Comparison of ENCODE assay signal across 25 mouse cellular contexts in genomic region chr8:122457171-122457570, GRCm38 (mm10). TPM values are rescaled to one million over a fixed set of nuclear protein-coding genes. Genes with fewer than 3 reads are reported as not detected.
DNase-seq lines count a peak whose midpoint lies in the region; ATAC-seq and TF ChIP-seq lines count a peak whose summit lies in the region.
"Had no signal": no experiment of that assay in that cellular context is flagged by ENCODE, and none has a peak within 500 bp of the region (broad histone marks: within the 10 kb centered on the region; RNA-seq: fewer than 3 reads in every experiment).

No protein-coding gene starts in this region.

- peaks cover 60% of the 10 kb centered on the region for H3K27me3 ChIP-seq in heart, embryonic 10.5 days (ENCODE audit: insufficient read depth, poor library complexity, severe bottlenecking)
- peaks cover 36% of the 10 kb centered on the region for H3K27me3 ChIP-seq in midbrain, postnatal 0 days (ENCODE audit: insufficient read depth, low read length)
- peaks cover 63% of the 10 kb centered on the region for H3K27me3 ChIP-seq in midbrain, embryonic 13.5 days
- H3K27me3 ChIP-seq: Patski had no signal

- 60% methylated on average over 11 of the region's 11 CpGs for WGBS in heart, embryonic 10.5 days
- 73% methylated on average over 11 of the region's 11 CpGs for WGBS in midbrain, postnatal 0 days
- 76% methylated on average over 11 of the region's 11 CpGs for WGBS in midbrain, embryonic 13.5 days

- H3K36me3 ChIP-seq in heart, embryonic 10.5 days: peaks cover 11% of the 10 kb centered on the region; the same call in 1 of the 2 replicates
- H3K36me3 ChIP-seq in midbrain, postnatal 0 days (ENCODE audit: insufficient read depth, low read length): no peaks in the 10 kb centered on the region
- no peaks in the 10 kb centered on the region for H3K36me3 ChIP-seq in midbrain, embryonic 13.5 days
- H3K36me3 ChIP-seq: forebrain, embryonic 10.5 days; G1E; hindbrain, embryonic 10.5 days; hindbrain, embryonic 13.5 days had no signal

- no peak for TF ChIP-seq CTCF in midbrain, postnatal 0 days (IDR thresholded peaks at IDR 0.05)

- H3K4me2 ChIP-seq in midbrain, postnatal 0 days (ENCODE audit: low read depth, low read length, poor library complexity, severe bottlenecking): no peak overlapping the region
- no peak overlapping the region for H3K4me2 ChIP-seq in midbrain, embryonic 13.5 days (replicated peaks)
- H3K4me2 ChIP-seq: heart, embryonic 11.5 days; hindbrain, embryonic 13.5 days had no signal

- H3K9me3 ChIP-seq in heart, embryonic 10.5 days: no peaks in the 10 kb centered on the region
- no peaks in the 10 kb centered on the region for H3K9me3 ChIP-seq in midbrain, postnatal 0 days (ENCODE audit: low read length)
- no peaks in the 10 kb centered on the region for H3K9me3 ChIP-seq in midbrain, embryonic 13.5 days
- H3K9me3 ChIP-seq: forebrain, embryonic 10.5 days; G1E; hindbrain, embryonic 10.5 days; hindbrain, embryonic 13.5 days had no signal

- H3K27ac ChIP-seq in heart, embryonic 10.5 days: peak overlapping the region; percentile 45; the same call in 1 of the 2 replicates
- H3K27ac ChIP-seq in midbrain, postnatal 0 days (ENCODE audit: low read depth, low read length): no peak overlapping the region
- H3K27ac ChIP-seq in midbrain, embryonic 13.5 days: no peak overlapping the region
- H3K27ac ChIP-seq: forebrain, embryonic 10.5 days; hindbrain, embryonic 10.5 days; hindbrain, embryonic 13.5 days had no signal

- no peak for ATAC-seq in midbrain, postnatal 0 days (ENCODE audit: low FRiP score)
- no peak for ATAC-seq in midbrain, embryonic 13.5 days
- ATAC-seq in frontal cortex, adult (ENCODE audit: low TSS enrichment): no peak
- ATAC-seq: forebrain, embryonic 14.5 days; forebrain, postnatal 0 days; hindbrain, embryonic 16.5 days; Patski had no signal

- no peak overlapping the region for H3K4me3 ChIP-seq in heart, embryonic 10.5 days
- H3K4me3 ChIP-seq in midbrain, postnatal 0 days (ENCODE audit: low read depth, low read length): no peak overlapping the region
- H3K4me3 ChIP-seq in midbrain, embryonic 13.5 days (replicated peaks): no peak overlapping the region
- H3K4me3 ChIP-seq: forebrain, embryonic 10.5 days; hindbrain, embryonic 10.5 days; hindbrain, embryonic 13.5 days had no signal

- H3K9ac ChIP-seq in midbrain, postnatal 0 days (replicated peaks; ENCODE audit: low read length, poor library complexity, severe bottlenecking): 0 out of 2 replicates have a peak overlapping the region, but pooled peaks have one; percentile 13
- no peak overlapping the region for H3K9ac ChIP-seq in midbrain, embryonic 13.5 days (replicated peaks)
- H3K9ac ChIP-seq: forebrain, postnatal 0 days; hindbrain, embryonic 13.5 days had no signal

- peaks cover 65% of the 10 kb centered on the region for H3K4me1 ChIP-seq in heart, embryonic 10.5 days
- H3K4me1 ChIP-seq in midbrain, postnatal 0 days (ENCODE audit: insufficient read depth, low read length): peaks cover 6% of the 10 kb centered on the region; the same call in 1 of the 2 replicates
- H3K4me1 ChIP-seq in midbrain, embryonic 13.5 days (replicated peaks): peaks cover 13% of the 10 kb centered on the region

- no peak for DNase-seq in heart, embryonic 10.5 days (ENCODE audit: low spot score)
- no peak for DNase-seq in heart, adult 8-10 months (ENCODE audit: low spot score)
- DNase-seq in midbrain, postnatal 0 days (ENCODE audit: low spot score): no peak
- DNase-seq in 3134 (ENCODE audit: extremely low read depth, insufficient read length, low spot score): peak; percentile 59
- DNase-seq in urinary bladder, postnatal 36 days (ENCODE audit: low spot score in 2 of 2): peak; percentile 48 to 63
- DNase-seq: adrenal gland, postnatal 10 days; adrenal gland, postnatal 36 days; B cell, adult 2 months; cerebellum, adult 18-20 months; cerebellum, adult 9-10 months; cerebellum, postnatal 14 days; forebrain, postnatal 0 days; gastrocnemius, postnatal 25 days; heart, adult 18-20 months had no signal

RNA-seq across cellular contexts. Expression of gene Snai3, which starts 3.4 kb away (rescaled TPM):
- 2.3 and 6.6 TPM in 2 replicates for polyA plus RNA-seq in heart, embryonic 10.5 days (2016; fragmentation: Nextera tagmentation; extraction: Ambion mirVana)
- 10 to 100 TPM in 2 of 4 experiments, 1 to 10 TPM in 2; 2.7 to 14.4 (median 8.2) TPM for total RNA-seq in heart, adult 8-10 months (2022)
- total RNA-seq in midbrain, postnatal 0 days (2014; rRNA removed): not detected in 2 replicates
- polyA plus RNA-seq in midbrain, postnatal 0 days (2015; fragmentation: Nextera tagmentation; extraction: Ambion mirVana): not detected in 2 replicates
- not detected in 2 replicates for polyA plus RNA-seq in midbrain, embryonic 13.5 days (2015; fragmentation: Nextera tagmentation; extraction: Ambion mirVana)
- total RNA-seq: adrenal gland, adult 18-20 months; adrenal gland, postnatal 36 days; forebrain, postnatal 0 days; G1E had no signal
- polyA plus RNA-seq: forebrain, embryonic 14.5 days; forebrain, postnatal 0 days; G1E; hindbrain, embryonic 10.5 days; hindbrain, embryonic 13.5 days; hindbrain, embryonic 16.5 days had no signal

RNA-seq across cellular contexts. Expression of gene Mvd, which starts 13.9 kb away (rescaled TPM):
- 41.7 and 43.8 TPM in 2 replicates for polyA plus RNA-seq in heart, embryonic 10.5 days (2016; fragmentation: Nextera tagmentation; extraction: Ambion mirVana)
- 1 to 10 TPM; 3.9 to 5.6 (median 4.9) TPM for total RNA-seq in heart, adult 8-10 months (2022)
- 57.1 and 94.5 TPM in 2 replicates for total RNA-seq in midbrain, postnatal 0 days (2014; rRNA removed)
- 62.1 and 66.8 TPM in 2 replicates for polyA plus RNA-seq in midbrain, postnatal 0 days (2015; fragmentation: Nextera tagmentation; extraction: Ambion mirVana)
- 45.9 and 47.5 TPM in 2 replicates for polyA plus RNA-seq in midbrain, embryonic 13.5 days (2015; fragmentation: Nextera tagmentation; extraction: Ambion mirVana)

RNA-seq across cellular contexts. Expression of gene Rnf166, which starts 18.7 kb away (rescaled TPM):
- polyA plus RNA-seq in heart, embryonic 10.5 days (2016; fragmentation: Nextera tagmentation; extraction: Ambion mirVana): 37.1 and 38.8 TPM in 2 replicates
- total RNA-seq in heart, adult 8-10 months (2022): 10 to 100 TPM; 38.4 to 68.1 (median 57.1) TPM
- 26.4 and 40.8 TPM in 2 replicates for total RNA-seq in midbrain, postnatal 0 days (2014; rRNA removed)
- polyA plus RNA-seq in midbrain, postnatal 0 days (2015; fragmentation: Nextera tagmentation; extraction: Ambion mirVana): 25.1 and 26.5 TPM in 2 replicates
- 37.8 and 38.1 TPM in 2 replicates for polyA plus RNA-seq in midbrain, embryonic 13.5 days (2015; fragmentation: Nextera tagmentation; extraction: Ambion mirVana)

RNA-seq across cellular contexts. Expression of gene Ctu2, which starts 18.8 kb away (rescaled TPM):
- polyA plus RNA-seq in heart, embryonic 10.5 days (2016; fragmentation: Nextera tagmentation; extraction: Ambion mirVana): 40.5 and 45.9 TPM in 2 replicates
- 10 to 100 TPM in 1 of 4 experiments, 1 to 10 TPM in 3; 5.0 to 12.4 (median 7.7) TPM for total RNA-seq in heart, adult 8-10 months (2022)
- total RNA-seq in midbrain, postnatal 0 days (2014; rRNA removed): 37.7 and 52.6 TPM in 2 replicates
- 95.0 and 99.5 TPM in 2 replicates for polyA plus RNA-seq in midbrain, postnatal 0 days (2015; fragmentation: Nextera tagmentation; extraction: Ambion mirVana)
- 73.0 and 80.7 TPM in 2 replicates for polyA plus RNA-seq in midbrain, embryonic 13.5 days (2015; fragmentation: Nextera tagmentation; extraction: Ambion mirVana)

RNA-seq across cellular contexts. Expression of gene Cyba, which starts 24.4 kb away (rescaled TPM):
- 185 and 214 TPM in 2 replicates for polyA plus RNA-seq in heart, embryonic 10.5 days (2016; fragmentation: Nextera tagmentation; extraction: Ambion mirVana)
- total RNA-seq in heart, adult 8-10 months (2022): 10 to 100 TPM; 39.2 to 50.2 (median 44.5) TPM
- 23.1 and 27.7 TPM in 2 replicates for total RNA-seq in midbrain, postnatal 0 days (2014; rRNA removed)
- 35.6 and 40.4 TPM in 2 replicates for polyA plus RNA-seq in midbrain, postnatal 0 days (2015; fragmentation: Nextera tagmentation; extraction: Ambion mirVana)
- 30.7 and 33.8 TPM in 2 replicates for polyA plus RNA-seq in midbrain, embryonic 13.5 days (2015; fragmentation: Nextera tagmentation; extraction: Ambion mirVana)

Comparison
In these comparisons a context has a peak if more than half of its experiments do, and no peak if none do; other contexts are left out.
1. DNase-seq: peak in 3134 (single experiment) and urinary bladder, postnatal 36 days (2 of 2); none in heart, embryonic 10.5 days (single experiment), heart, adult 8-10 months (single experiment) and midbrain, postnatal 0 days (single experiment).